16 mouse cellular contexts compared by ENCODE assay signal in genomic region chr2:160883912-160884311, GRCm38 (mm10). TPM values are rescaled to one million over a fixed set of nuclear protein-coding genes. Genes with fewer than 3 reads are reported as not detected.
DNase-seq lines count a peak whose midpoint lies in the region; ATAC-seq and TF ChIP-seq lines count a peak whose summit lies in the region.
"Had no signal": no experiment of that assay in that cellular context is flagged by ENCODE, and none has a peak within 500 bp of the region (broad histone marks: within the 10 kb centered on the region; RNA-seq: fewer than 3 reads in every experiment).

No protein-coding gene starts in this region.

- no peak for TF ChIP-seq CTCF in liver, adult 2 months (IDR thresholded peaks at IDR 0.05; ENCODE audit: low read depth, low read length)

- DNase-seq in adrenal gland, adult 2 months: peak; percentile 48
- no peak for DNase-seq in adrenal gland, postnatal 4 days (ENCODE audit: low spot score in 2 of 2)
- DNase-seq in liver, adult 2 months (ENCODE audit: extremely low read depth, low read depth, low spot score): peak; percentile 25
- no peak for DNase-seq in liver
- peak; percentile 61 for DNase-seq in kidney, adult 9 months
- peak; percentile 95 for DNase-seq in skeletal muscle tissue, adult 2 months (ENCODE audit: low read depth, low spot score)
- no peak for DNase-seq in urinary bladder, adult 2 months (ENCODE audit: low spot score)
- DNase-seq: right cerebral cortex, postnatal 4 days; thymus, postnatal 25 days had no signal

- no peak for ATAC-seq in activated CD4-positive, CD25-positive, alpha-beta regulatory T cell, adult 4 months
- ATAC-seq: forebrain, embryonic 16.5 days had no signal

- H3K79me2 ChIP-seq in liver, adult 2 months (ENCODE audit: control insufficient read depth, insufficient read depth, low read length): no peaks in the 10 kb centered on the region

- no peak for TF ChIP-seq POLR2A in liver, adult 2 months (IDR thresholded peaks at IDR 0.05; ENCODE audit: extremely low read depth, insufficient read depth, low read length)

- no peaks in the 10 kb centered on the region for H3K36me3 ChIP-seq in liver, adult 2 months (ENCODE audit: control insufficient read depth, insufficient read depth, low read length)
- H3K36me3 ChIP-seq: hindbrain, embryonic 10.5 days; limb, embryonic 13.5 days; neural tube, embryonic 12.5 days had no signal

- H3K4me1 ChIP-seq in liver, adult 2 months (ENCODE audit: control insufficient read depth, insufficient read depth, low read length): 0 out of 2 replicates have a peak, but pooled peaks cover 3% of the 10 kb centered on the region

- no peaks in the 10 kb centered on the region for H3K27me3 ChIP-seq in liver, adult 2 months (ENCODE audit: control insufficient read depth, insufficient read depth, low read length)

- H3K4me3 ChIP-seq in liver, adult 2 months (ENCODE audit: insufficient read depth, low read depth, low read length): no peak overlapping the region
- H3K4me3 ChIP-seq: hindbrain, embryonic 10.5 days; limb, embryonic 13.5 days; neural tube, embryonic 12.5 days had no signal

- H3K27ac ChIP-seq in liver, adult 2 months (replicated peaks; ENCODE audit: insufficient read depth, low read depth, low read length): no peak overlapping the region
- H3K27ac ChIP-seq: hindbrain, embryonic 10.5 days; limb, embryonic 13.5 days; neural tube, embryonic 12.5 days had no signal

- WGBS in liver, adult 2 months: 53% methylated on average over 4 of the region's 4 CpGs

- H3K9ac ChIP-seq in liver, adult 2 months (ENCODE audit: low read depth, low read length): no peak overlapping the region
- H3K9ac ChIP-seq: limb, embryonic 13.5 days; neural tube, embryonic 12.5 days had no signal

RNA-seq across cellular contexts. Expression of gene Lpin3, which starts 3.4 kb away (rescaled TPM):
- total RNA-seq in adrenal gland, adult 2 months (2021): 10 to 100 TPM; 43.2 to 48.5 TPM
- 27.6 and 38.0 TPM in 2 replicates for polyA plus RNA-seq in adrenal gland, adult 2 months (2012; rRNA removed)
- 10 to 100 TPM; 44.6 to 45.1 TPM for total RNA-seq in adrenal gland, postnatal 4 days (2021)
- 2.8 and 4.0 TPM in 2 replicates for total RNA-seq in liver, adult 2 months (2014; rRNA removed)
- 2.7 and 3.6 TPM in 2 replicates for polyA plus RNA-seq in liver, adult 2 months (2012; rRNA removed)
- 21.1 and 28.2 TPM in 2 replicates for polyA plus RNA-seq in urinary bladder, adult 2 months (2012; rRNA removed)
- under 1 TPM; 0.37 to 0.45 TPM for polyA plus RNA-seq in activated CD4-positive, CD25-positive, alpha-beta regulatory T cell, adult 4 months (2017; shearing (Covaris generic))
- total RNA-seq: megakaryocyte, adult 5-6 weeks had no signal
- polyA plus RNA-seq: forebrain, embryonic 16.5 days had no signal

RNA-seq across cellular contexts. Expression of gene Zhx3, which starts 11.1 kb away (rescaled TPM):
- 100 to 1,000 TPM in 1 of 2 experiments, 10 to 100 TPM in 1; 54.7 to 103 TPM for total RNA-seq in adrenal gland, adult 2 months (2021)
- polyA plus RNA-seq in adrenal gland, adult 2 months (2012; rRNA removed): 17.6 and 20.3 TPM in 2 replicates
- 10 to 100 TPM; 71.5 to 73.3 TPM for total RNA-seq in adrenal gland, postnatal 4 days (2021)
- total RNA-seq in liver, adult 2 months (2014; rRNA removed): 33.5 and 45.3 TPM in 2 replicates
- 11.9 and 12.3 TPM in 2 replicates for polyA plus RNA-seq in liver, adult 2 months (2012; rRNA removed)
- 5.7 and 10.5 TPM in 2 replicates for polyA plus RNA-seq in urinary bladder, adult 2 months (2012; rRNA removed)
- 1 to 10 TPM; 6.4 to 7.4 TPM for polyA plus RNA-seq in activated CD4-positive, CD25-positive, alpha-beta regulatory T cell, adult 4 months (2017; shearing (Covaris generic))

RNA-seq across cellular contexts. Expression of gene Emilin3, which starts 28.2 kb away (rescaled TPM):
- not detected for total RNA-seq in adrenal gland, adult 2 months (2021)
- 0.06 and 0.07 TPM in 2 replicates for polyA plus RNA-seq in adrenal gland, adult 2 months (2012; rRNA removed)
- 1 to 10 TPM; 1.7 to 1.8 TPM for total RNA-seq in adrenal gland, postnatal 4 days (2021)
- total RNA-seq in liver, adult 2 months (2014; rRNA removed): not detected in 2 replicates
- 0.02 TPM in 1 of 2 replicates, not detected in the other for polyA plus RNA-seq in liver, adult 2 months (2012; rRNA removed)
- 0.09 and 0.17 TPM in 2 replicates for polyA plus RNA-seq in urinary bladder, adult 2 months (2012; rRNA removed)
- polyA plus RNA-seq in activated CD4-positive, CD25-positive, alpha-beta regulatory T cell, adult 4 months (2017; shearing (Covaris generic)): not detected
- total RNA-seq: megakaryocyte, adult 5-6 weeks had no signal
- polyA plus RNA-seq: large intestine, adult 2 months had no signal

Comparison
In these comparisons a context has a peak if more than half of its experiments do, and no peak if none do; other contexts are left out.
1. DNase-seq: peak in adrenal gland, adult 2 months (single experiment), liver, adult 2 months (single experiment), kidney, adult 9 months (single experiment) and skeletal muscle tissue, adult 2 months (single experiment); none in adrenal gland, postnatal 4 days (0 of 2), liver (single experiment) and urinary bladder, adult 2 months (single experiment).